Mouse (Mus musculus): ENCODE data around the gene Sod2. TPM values are rescaled to one million over a fixed set of nuclear protein-coding genes. Genes with fewer than 3 reads are reported as not detected.

Gene Sod2
- 182 and 196 TPM in 2 replicates for polyA plus RNA-seq (2015; fragmentation: Nextera tagmentation; extraction: Ambion mirVana)

DNA sequence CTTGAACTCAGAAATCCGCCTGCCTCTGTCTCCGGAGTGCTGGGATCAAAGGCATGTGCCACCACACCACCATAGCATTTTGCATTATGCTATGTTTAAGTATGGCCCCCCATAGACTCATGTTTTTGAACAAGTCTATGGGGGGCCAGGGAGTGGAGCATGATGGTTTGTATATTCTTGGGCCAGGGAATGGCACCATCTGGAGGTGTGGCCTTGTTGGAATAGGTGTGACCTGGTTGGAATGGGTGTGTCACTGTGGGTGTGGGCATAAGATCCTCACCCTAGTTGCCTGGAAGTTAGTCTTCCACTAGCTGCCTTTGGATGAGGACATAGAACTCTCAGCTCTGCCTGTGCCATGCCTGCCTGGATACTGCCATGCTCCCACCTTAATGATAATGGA lies at the start of gene Sod2:
TSS of gene Sod2 (plus strand) at position 301 of the 400 bp plus-strand sequence.

DNA sequence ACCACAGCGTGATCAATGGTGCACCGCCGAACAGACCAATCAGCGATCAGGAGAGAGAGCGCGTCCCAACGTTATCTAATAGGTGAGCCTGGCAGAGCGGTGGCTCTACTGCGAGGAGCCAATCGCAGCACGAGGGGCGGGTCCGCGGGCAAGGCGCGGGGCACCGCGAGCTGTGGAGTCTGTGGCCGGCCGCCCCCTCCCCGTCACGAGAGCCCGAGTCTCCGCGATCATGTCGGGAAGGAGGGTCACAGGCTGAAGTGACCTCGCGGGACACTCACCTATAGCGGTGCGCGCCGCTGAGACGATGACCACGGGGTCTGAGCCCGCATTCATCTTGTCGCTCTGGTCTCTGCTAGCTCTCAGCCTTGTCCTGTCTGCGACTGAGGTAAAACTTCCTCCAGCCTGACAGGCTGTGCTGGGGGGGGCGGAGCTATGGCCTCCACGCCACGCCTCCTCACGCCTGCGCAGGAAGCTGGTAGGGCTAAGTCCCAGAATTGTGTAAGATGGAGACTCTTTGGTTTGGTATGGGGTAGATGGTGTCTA lies 46.2 kb upstream of the Sod2 start, which contains the start of gene Acat2:
TSS of gene Acat2 (minus strand) at position 417 of the 543 bp plus-strand sequence.

DNA sequence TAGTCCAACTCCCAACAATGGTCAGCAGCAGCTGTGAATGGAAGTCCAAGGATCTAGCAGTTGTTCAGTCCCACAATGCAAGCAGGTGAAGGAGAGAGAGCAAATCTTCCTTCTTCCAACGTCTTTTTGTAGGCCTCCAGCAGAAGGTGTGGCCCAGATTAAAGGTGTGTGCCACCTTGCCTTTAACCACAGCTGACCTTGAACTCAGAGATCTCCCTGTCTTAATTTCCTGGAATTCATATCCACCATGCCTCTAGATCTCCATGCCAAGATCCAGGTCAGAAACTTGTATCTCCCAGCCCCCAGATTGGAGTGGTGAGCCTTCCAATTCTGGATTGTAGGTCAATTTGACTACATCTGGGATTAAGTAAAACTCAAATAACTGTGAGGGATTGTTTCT lies 12.6 kb upstream of the Sod2 start, which contains the start of gene Wtap:
TSS of gene Wtap (minus strand) at position 101 of the 400 bp plus-strand sequence.

DNA sequence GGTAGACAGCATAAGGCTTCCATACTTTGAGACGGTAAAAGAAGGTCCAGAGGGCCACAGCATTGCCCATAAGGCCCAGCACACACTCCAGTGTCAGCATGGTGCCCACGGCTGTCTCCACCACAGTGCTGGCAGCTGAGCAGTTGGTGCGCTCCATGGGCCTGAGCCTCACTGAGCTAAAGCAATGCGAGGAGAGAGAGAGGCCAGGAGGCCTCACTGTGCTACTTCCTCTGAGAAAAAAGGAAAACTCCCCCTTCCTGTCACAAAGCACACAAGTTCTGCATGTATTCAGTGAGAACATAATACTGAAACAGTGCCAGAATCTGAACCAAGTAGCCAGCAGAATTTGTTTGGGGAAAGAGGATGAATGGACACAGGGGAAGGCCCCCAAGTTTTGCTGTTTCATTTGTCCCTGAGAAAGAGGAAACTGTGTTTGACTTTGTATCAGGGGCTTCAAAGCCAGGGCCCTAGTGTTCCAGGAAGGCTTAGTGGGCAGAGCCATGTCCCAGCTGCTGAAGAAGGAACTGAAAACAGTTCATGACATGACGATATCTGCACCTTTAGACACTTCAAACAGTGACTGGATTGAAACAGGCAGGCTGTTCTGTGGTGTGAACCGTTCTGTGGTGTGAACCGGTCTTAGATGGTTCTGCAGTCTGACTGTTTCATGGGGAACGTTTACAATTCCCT lies 45.6 kb downstream of the Sod2 start, which contains the start of gene Gpr31b:
TSS of gene Gpr31b (minus strand) at position 173 of the 690 bp plus-strand sequence.

DNA sequence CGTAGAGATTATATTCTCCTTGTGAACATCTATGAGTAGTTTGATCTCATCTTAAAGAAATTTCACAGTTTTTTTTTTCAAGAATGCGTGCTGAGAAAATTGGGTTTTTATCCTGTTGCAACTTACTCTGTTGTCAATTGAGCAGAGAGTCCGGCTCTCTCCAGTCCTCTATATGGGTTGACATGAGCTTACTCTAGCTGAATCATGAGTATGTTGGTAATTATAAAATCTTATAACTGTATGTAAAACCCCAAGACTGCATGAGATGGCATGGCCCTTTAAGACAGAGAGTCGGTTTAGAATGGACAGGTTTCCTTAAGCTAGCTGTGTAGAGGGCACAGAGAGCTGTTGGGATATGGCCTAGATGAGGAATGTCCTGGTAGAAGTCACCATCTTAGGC lies 54.2 kb downstream of the Sod2 start, which contains the start of gene Tcp10b:
TSS of gene Tcp10b (plus strand) at position 301 of the 400 bp plus-strand sequence.

Other genes starting within 250 kb of the Sod2 start
- gene Igf2r, start 237.2 kb upstream of the Sod2 start, polyA plus RNA-seq (2015; fragmentation: Nextera tagmentation; extraction: Ambion mirVana), result 43.1 and 44.3 TPM in 2 replicates
- gene Mas1, start 138.7 kb upstream of the Sod2 start, polyA plus RNA-seq (2015; fragmentation: Nextera tagmentation; extraction: Ambion mirVana), result 0.19 and 0.34 TPM in 2 replicates
- gene Mrgprh, start 130.8 kb upstream of the Sod2 start, polyA plus RNA-seq (2015; fragmentation: Nextera tagmentation; extraction: Ambion mirVana), result not detected in 2 replicates
- 0.30 and 0.39 TPM in 2 replicates for gene Pnldc1, start 96.6 kb upstream of the Sod2 start, polyA plus RNA-seq (2015; fragmentation: Nextera tagmentation; extraction: Ambion mirVana)
- 297 and 403 TPM in 2 replicates for gene Tcp1, start 91.1 kb upstream of the Sod2 start, polyA plus RNA-seq (2015; fragmentation: Nextera tagmentation; extraction: Ambion mirVana)
- 82.7 and 91.4 TPM in 2 replicates for gene Mrpl18, start 90.5 kb upstream of the Sod2 start, polyA plus RNA-seq (2015; fragmentation: Nextera tagmentation; extraction: Ambion mirVana)
- 0.59 and 0.75 TPM in 2 replicates for gene Acat3, start 66.2 kb upstream of the Sod2 start, polyA plus RNA-seq (2015; fragmentation: Nextera tagmentation; extraction: Ambion mirVana)
- gene Acat2, start 46.1 kb upstream of the Sod2 start, polyA plus RNA-seq (2015; fragmentation: Nextera tagmentation; extraction: Ambion mirVana), result 42.9 and 91.4 TPM in 2 replicates
- 72.9 and 79.5 TPM in 2 replicates for gene Wtap, start 12.7 kb upstream of the Sod2 start, polyA plus RNA-seq (2015; fragmentation: Nextera tagmentation; extraction: Ambion mirVana)
- gene Gpr31b, start 45.5 kb downstream of the Sod2 start, polyA plus RNA-seq (2015; fragmentation: Nextera tagmentation; extraction: Ambion mirVana), result 0.10 TPM in 1 of 2 replicates, not detected in the other
- 0.13 TPM in 1 of 2 replicates, not detected in the other for gene Tcp10b, start 54.3 kb downstream of the Sod2 start, polyA plus RNA-seq (2015; fragmentation: Nextera tagmentation; extraction: Ambion mirVana)
- gene Unc93a, start 125.0 kb downstream of the Sod2 start, polyA plus RNA-seq (2015; fragmentation: Nextera tagmentation; extraction: Ambion mirVana), result 0.07 TPM in 1 of 2 replicates, not detected in the other
- not detected in 2 replicates for gene Smok2a, start 214.3 kb downstream of the Sod2 start, polyA plus RNA-seq (2015; fragmentation: Nextera tagmentation; extraction: Ambion mirVana)
- not detected in 2 replicates for gene Smok2b, start 223.4 kb downstream of the Sod2 start, polyA plus RNA-seq (2015; fragmentation: Nextera tagmentation; extraction: Ambion mirVana)

Measured in urinary bladder, postnatal 0 days (tissue).